Mouse (Mus musculus): ENCODE measurements around the gene Ywhag. TPM values are rescaled to one million over a fixed set of nuclear protein-coding genes. Genes with fewer than 3 reads are reported as not detected.

The Ywhag gene
- polyA plus RNA-seq, 1 experiment, result 58.1 TPM

GRCm38 (mm10) chr5:135900701-135901100 lies 33.7 kb downstream of the Ywhag start:
- 0 out of 2 replicates have a peak, but pooled peaks cover 3% of the 10 kb centered on the region for H3K4me1 ChIP-seq (ENCODE audit: control insufficient read depth, insufficient read depth, low read length)
- WGBS, result 85% methylated on average over 3 of the region's 3 CpGs
- no peak overlapping the region for H3K4me3 ChIP-seq (replicated peaks; ENCODE audit: control insufficient read depth, low read depth, low read length)
- no peak overlapping the region for H3K27ac ChIP-seq (ENCODE audit: control insufficient read depth, insufficient read depth, low read depth, low read length, poor library complexity)
- TF ChIP-seq POLR2A (IDR thresholded peaks at IDR 0.05; ENCODE audit: borderline replicate concordance, control insufficient read depth, low read depth, low read length) (no peak), CTCF (IDR thresholded peaks at IDR 0.05; ENCODE audit: control insufficient read depth, insufficient read depth, low read length) (0 out of 2 replicates have a peak, but pooled peaks have one; percentile 16)

- 72% methylated on average over 4 of the region's 4 CpGs for WGBS
These were observed 34.6 kb downstream of the Ywhag start for GRCm38 (mm10) chr5:135899833-135900232.

GRCm38 (mm10) chr5:135898995-135899394 lies 35.4 kb downstream of the Ywhag start:
- TF ChIP-seq POLR2A (IDR thresholded peaks at IDR 0.05; ENCODE audit: borderline replicate concordance, control insufficient read depth, low read depth, low read length) (no peak), CTCF (IDR thresholded peaks at IDR 0.05; ENCODE audit: control insufficient read depth, insufficient read depth, low read length) (no peak)
- no peak overlapping the region for H3K4me3 ChIP-seq (replicated peaks; ENCODE audit: control insufficient read depth, low read depth, low read length)
- H3K27ac ChIP-seq (ENCODE audit: control insufficient read depth, insufficient read depth, low read depth, low read length, poor library complexity), result no peak overlapping the region
- H3K4me1 ChIP-seq (ENCODE audit: control insufficient read depth, insufficient read depth, low read length), result 0 out of 2 replicates have a peak, but pooled peaks cover 3% of the 10 kb centered on the region
- WGBS, result 37% methylated on average over 4 of the region's 4 CpGs

More at GRCm38 (mm10) chr5:135899833-135900232, 34.6 kb downstream of the Ywhag start:
- 0 out of 2 replicates have a peak, but pooled peaks cover 3% of the 10 kb centered on the region for H3K4me1 ChIP-seq (ENCODE audit: control insufficient read depth, insufficient read depth, low read length)
- H3K4me3 ChIP-seq (replicated peaks; ENCODE audit: control insufficient read depth, low read depth, low read length), result no peak overlapping the region
- H3K27ac ChIP-seq (ENCODE audit: control insufficient read depth, insufficient read depth, low read depth, low read length, poor library complexity), result no peak overlapping the region
- TF ChIP-seq POLR2A (IDR thresholded peaks at IDR 0.05; ENCODE audit: borderline replicate concordance, control insufficient read depth, low read depth, low read length) (no peak), CTCF (IDR thresholded peaks at IDR 0.05; ENCODE audit: control insufficient read depth, insufficient read depth, low read length) (no peak)

DNA sequence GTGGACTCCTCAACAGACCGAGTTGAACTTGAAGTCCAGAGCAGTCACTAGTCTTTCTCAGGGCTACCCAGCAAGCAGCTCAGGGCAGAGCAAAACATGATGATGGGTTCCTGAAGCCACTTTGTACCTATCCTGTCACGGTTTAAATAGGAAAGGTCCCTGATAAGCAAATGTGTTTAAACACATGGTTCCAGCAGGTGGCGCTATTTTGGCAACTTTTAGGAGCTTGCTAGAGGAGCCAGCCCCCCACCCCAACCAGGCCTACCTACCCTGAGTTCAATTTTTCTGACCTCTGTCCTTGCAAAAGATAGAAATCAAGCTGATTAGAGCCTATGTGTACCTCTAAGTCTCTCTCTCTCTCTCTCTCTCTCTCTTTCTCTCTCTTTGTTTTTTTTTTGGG lies 36.4 kb downstream of the Ywhag start:
- 15% methylated on average over 3 of the region's 3 CpGs for WGBS

DNA sequence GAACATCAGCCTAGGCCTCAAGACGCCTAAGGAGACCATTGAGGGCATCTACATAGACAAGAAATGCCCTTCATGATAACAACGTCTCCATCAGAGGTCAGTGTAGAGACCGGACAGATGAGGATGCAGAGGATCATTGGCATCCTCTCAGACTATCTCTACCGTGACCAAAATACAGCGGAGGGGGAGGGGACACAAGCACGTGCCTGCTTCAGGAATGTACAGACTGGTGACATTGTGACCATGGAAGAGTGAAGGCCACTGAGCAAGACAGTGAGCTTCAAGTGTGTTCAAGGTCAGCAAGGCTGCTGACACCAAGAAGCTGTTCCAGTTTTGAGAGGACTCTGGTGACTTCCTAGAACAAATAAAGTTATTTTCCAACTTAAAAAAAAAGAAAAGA lies 39.5 kb downstream of the Ywhag start:
- no peak for TF ChIP-seq CTCF (IDR thresholded peaks at IDR 0.05; ENCODE audit: control insufficient read depth, insufficient read depth, low read length)
- no peak for TF ChIP-seq POLR2A (IDR thresholded peaks at IDR 0.05; ENCODE audit: borderline replicate concordance, control insufficient read depth, low read depth, low read length)
- H3K4me3 ChIP-seq (replicated peaks; ENCODE audit: control insufficient read depth, low read depth, low read length), result no peak overlapping the region
- no peaks in the 10 kb centered on the region for H3K4me1 ChIP-seq (ENCODE audit: control insufficient read depth, insufficient read depth, low read length)
- no peak overlapping the region for H3K27ac ChIP-seq (ENCODE audit: control insufficient read depth, insufficient read depth, low read depth, low read length, poor library complexity)
- 81% methylated on average over 6 of the region's 6 CpGs for WGBS

More for the DNA sequence above, 36.4 kb downstream of the Ywhag start:
- H3K4me1 ChIP-seq (ENCODE audit: control insufficient read depth, insufficient read depth, low read length), result no peaks in the 10 kb centered on the region
- TF ChIP-seq POLR2A (IDR thresholded peaks at IDR 0.05; ENCODE audit: borderline replicate concordance, control insufficient read depth, low read depth, low read length), result no peak
- peak; percentile 20; the same call in 1 of the 2 replicates for TF ChIP-seq CTCF (IDR thresholded peaks at IDR 0.05; ENCODE audit: control insufficient read depth, insufficient read depth, low read length)
- H3K27ac ChIP-seq (ENCODE audit: control insufficient read depth, insufficient read depth, low read depth, low read length, poor library complexity), result no peak overlapping the region
- H3K4me3 ChIP-seq (replicated peaks; ENCODE audit: control insufficient read depth, low read depth, low read length), result no peak overlapping the region

DNA sequence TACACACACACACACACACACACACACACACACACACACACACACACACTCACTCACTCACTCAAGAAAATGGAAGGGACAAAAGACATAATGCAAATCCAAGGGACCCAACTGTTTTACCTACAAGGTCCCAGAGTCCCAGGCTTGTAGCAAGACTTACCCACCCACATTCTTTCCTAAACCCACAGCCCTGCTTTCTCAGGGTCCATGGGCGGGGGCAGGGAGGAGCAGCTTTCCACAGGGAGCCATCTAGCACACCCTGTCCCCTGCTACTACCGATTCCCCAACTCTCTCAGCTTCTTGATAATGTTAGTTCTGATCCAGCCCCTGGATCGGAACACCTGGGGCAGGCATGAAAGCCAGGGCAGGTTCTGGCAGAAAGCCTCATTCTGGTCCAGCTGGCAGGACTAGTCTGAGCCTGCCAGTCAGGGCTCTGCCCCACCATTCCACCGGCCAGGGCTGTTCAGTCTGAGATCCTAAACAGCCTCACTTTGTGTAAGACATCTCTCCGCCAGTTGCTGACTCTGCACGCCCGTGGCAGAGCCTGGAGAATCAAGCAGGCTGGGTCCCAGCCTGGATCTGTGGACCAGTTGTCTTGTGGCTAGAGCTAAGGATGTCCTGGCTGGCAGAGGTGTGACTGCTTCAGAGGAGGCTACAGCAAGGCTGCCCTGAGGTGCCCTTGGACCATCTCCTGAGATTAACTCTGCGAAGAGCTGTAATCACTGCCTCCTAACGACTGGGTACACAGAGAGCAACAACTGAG lies 41.6 kb downstream of the Ywhag start:
- TF ChIP-seq CTCF (IDR thresholded peaks at IDR 0.05; ENCODE audit: control insufficient read depth, insufficient read depth, low read length) (no peak), POLR2A (IDR thresholded peaks at IDR 0.05; ENCODE audit: borderline replicate concordance, control insufficient read depth, low read depth, low read length) (no peak)
- 55% methylated on average over 9 of the region's 9 CpGs for WGBS
- Histone ChIP-seq H3K4me3 (replicated peaks; ENCODE audit: control insufficient read depth, low read depth, low read length) (no peak overlapping the region), H3K4me1 (ENCODE audit: control insufficient read depth, insufficient read depth, low read length) (no peaks in the 10 kb centered on the region), H3K27ac (ENCODE audit: control insufficient read depth, insufficient read depth, low read depth, low read length, poor library complexity) (no peak overlapping the region)

- H3K4me1 ChIP-seq (ENCODE audit: control insufficient read depth, insufficient read depth, low read length), result no peaks in the 10 kb centered on the region
- 50% methylated on average over 3 of the region's 3 CpGs for WGBS
- H3K4me3 ChIP-seq (replicated peaks; ENCODE audit: control insufficient read depth, low read depth, low read length), result no peak overlapping the region
- H3K27ac ChIP-seq (ENCODE audit: control insufficient read depth, insufficient read depth, low read depth, low read length, poor library complexity), result no peak overlapping the region
- TF ChIP-seq POLR2A (IDR thresholded peaks at IDR 0.05; ENCODE audit: borderline replicate concordance, control insufficient read depth, low read depth, low read length), result no peak
- TF ChIP-seq CTCF (IDR thresholded peaks at IDR 0.05; ENCODE audit: control insufficient read depth, insufficient read depth, low read length), result no peak
These were observed 43.5 kb downstream of the Ywhag start for GRCm38 (mm10) chr5:135890920-135891319.

GRCm38 (mm10) chr5:135890323-135890722 lies 44.1 kb downstream of the Ywhag start:
- Histone ChIP-seq H3K4me3 (replicated peaks; ENCODE audit: control insufficient read depth, low read depth, low read length) (no peak overlapping the region), H3K27ac (ENCODE audit: control insufficient read depth, insufficient read depth, low read depth, low read length, poor library complexity) (no peak overlapping the region), H3K4me1 (ENCODE audit: control insufficient read depth, insufficient read depth, low read length) (no peaks in the 10 kb centered on the region)
- TF ChIP-seq CTCF (IDR thresholded peaks at IDR 0.05; ENCODE audit: control insufficient read depth, insufficient read depth, low read length), result no peak
- no peak for TF ChIP-seq POLR2A (IDR thresholded peaks at IDR 0.05; ENCODE audit: borderline replicate concordance, control insufficient read depth, low read depth, low read length)
- 33% methylated on average over 4 of the region's 4 CpGs for WGBS
